In genomic region chr6:56715270-56715666, GRCm38 (mm10) we compare ENCODE assay signal across 8 mouse cellular contexts. TPM values are rescaled to one million over a fixed set of nuclear protein-coding genes. Genes with fewer than 3 reads are reported as not detected.
A peak's percentile ranks its signal among the peaks of the same experiment; 100 is the strongest.
DNase-seq lines count a peak whose midpoint lies in the region; ATAC-seq and TF ChIP-seq lines count a peak whose summit lies in the region.

No protein-coding gene starts in this region.

- no peaks in the 10 kb centered on the region for H3K27me3 ChIP-seq in C2C12 (ENCODE audit: control insufficient read depth, insufficient read depth, insufficient read length)
- no peaks in the 10 kb centered on the region for H3K27me3 ChIP-seq in hindbrain, embryonic 15.5 days
- H3K27me3 ChIP-seq in lung, embryonic 14.5 days (ENCODE audit: insufficient read depth, low read length): no peaks in the 10 kb centered on the region
- H3K27me3 ChIP-seq in splenic B cell, adult 2 months (ENCODE audit: control insufficient read depth, insufficient read depth, low read length, poor library complexity, severe bottlenecking): no peaks in the 10 kb centered on the region

- ATAC-seq in hindbrain, embryonic 15.5 days (ENCODE audit: low FRiP score, low read depth): no peak
- ATAC-seq in lung, embryonic 14.5 days (ENCODE audit: insufficient read depth): peak; percentile 48; the same call in 1 of the 2 replicates

- peaks cover 33% of the 10 kb centered on the region for H3K79me3 ChIP-seq in C2C12 (ENCODE audit: low read depth)

- H3ac ChIP-seq in C2C12 (ENCODE audit: control insufficient read depth, insufficient read length, low read depth): peak overlapping the region; percentile 92

- H3K79me2 ChIP-seq in C2C12 (ENCODE audit: control insufficient read depth, insufficient read depth): peaks cover 53% of the 10 kb centered on the region

- no peak for TF ChIP-seq CTCF in C2C12 (IDR thresholded peaks at IDR 0.05; ENCODE audit: control insufficient read depth, insufficient read depth, insufficient read length)
- no peak for TF ChIP-seq CTCF in cortical plate, adult 2 months (IDR thresholded peaks at IDR 0.05; ENCODE audit: extremely low read depth, insufficient read depth, low read length)
- no peak for TF ChIP-seq CTCF in lung, embryonic 14.5 days (IDR thresholded peaks at IDR 0.05; ENCODE audit: low read depth)

- no peak for TF ChIP-seq POLR2A in cortical plate, adult 2 months (IDR thresholded peaks at IDR 0.05; ENCODE audit: extremely low read depth, insufficient read depth, low read length)

- peak overlapping the region; percentile 72 for H3K9ac ChIP-seq in hindbrain, embryonic 15.5 days
- H3K9ac ChIP-seq in lung, embryonic 14.5 days: peak overlapping the region; percentile 75

- no peaks in the 10 kb centered on the region for H3K36me3 ChIP-seq in C2C12 (ENCODE audit: control insufficient read depth, insufficient read depth)
- no peaks in the 10 kb centered on the region for H3K36me3 ChIP-seq in hindbrain, embryonic 15.5 days
- H3K36me3 ChIP-seq in lung, embryonic 14.5 days (ENCODE audit: insufficient read depth): no peaks in the 10 kb centered on the region
- no peaks in the 10 kb centered on the region for H3K36me3 ChIP-seq in splenic B cell, adult 2 months (ENCODE audit: control insufficient read depth, insufficient read depth, low read length, poor library complexity, severe bottlenecking)

- DNase-seq in adrenal gland, postnatal 36 days: peak; percentile 41 to 54
- no peak for DNase-seq in adrenal gland, adult 18-20 months (ENCODE audit: low spot score in 2 of 2)
- peak; percentile 76 for DNase-seq in lung, embryonic 14.5 days
- peak; percentile 83 for DNase-seq in splenic B cell, adult 2 months (ENCODE audit: low read depth, low spot score)
- no peak for DNase-seq in adrenal gland, postnatal 14 days

- peak overlapping the region; percentile 83 for H3K4me3 ChIP-seq in C2C12 (ENCODE audit: insufficient read depth, poor library complexity, severe bottlenecking)
- H3K4me3 ChIP-seq in cortical plate, adult 2 months (ENCODE audit: insufficient read depth, low read length): peak overlapping the region; percentile 57
- peak overlapping the region; percentile 59 for H3K4me3 ChIP-seq in hindbrain, embryonic 15.5 days
- peak overlapping the region; percentile 78 for H3K4me3 ChIP-seq in lung, embryonic 14.5 days (ENCODE audit: low read depth, low read length)

- no peaks in the 10 kb centered on the region for H3K9me3 ChIP-seq in hindbrain, embryonic 15.5 days
- H3K9me3 ChIP-seq in lung, embryonic 14.5 days (ENCODE audit: low read depth, low read length): no peaks in the 10 kb centered on the region

- H3K4me2 ChIP-seq in hindbrain, embryonic 15.5 days: peak overlapping the region; percentile 70
- peak overlapping the region; percentile 74 for H3K4me2 ChIP-seq in lung, embryonic 14.5 days

- H3K27ac ChIP-seq in cortical plate, adult 2 months (ENCODE audit: insufficient read depth, low read length): peak overlapping the region; percentile 86; the same call in 1 of the 2 replicates
- H3K27ac ChIP-seq in hindbrain, embryonic 15.5 days (replicated peaks): peak overlapping the region; percentile 93
- H3K27ac ChIP-seq in lung, embryonic 14.5 days (ENCODE audit: low read depth): peak overlapping the region; percentile 93

- H3K4me1 ChIP-seq in cortical plate, adult 2 months (ENCODE audit: control insufficient read depth, insufficient read depth, low read length): peaks cover 2% of the 10 kb centered on the region; the same call in 1 of the 2 replicates
- H3K4me1 ChIP-seq in hindbrain, embryonic 15.5 days (replicated peaks): peaks cover 15% of the 10 kb centered on the region
- peaks cover 6% of the 10 kb centered on the region; the same call in 1 of the 2 replicates for H3K4me1 ChIP-seq in lung, embryonic 14.5 days (ENCODE audit: insufficient read depth)

- WGBS in hindbrain, embryonic 15.5 days: 0% methylated on average over 25 of the region's 25 CpGs
- WGBS in lung, embryonic 14.5 days: under 1% methylated on average over 25 of the region's 25 CpGs

TF ChIP-seq in C2C12, 6 proteins besides CTCF, POLR2A, EP300 and RAD21:
- no peak for TF ChIP-seq USF1 (IDR thresholded peaks at IDR 0.05; ENCODE audit: low read depth)
- TF ChIP-seq MAX (IDR thresholded peaks at IDR 0.05): no peak
- TF ChIP-seq MYOG (IDR thresholded peaks at IDR 0.05; ENCODE audit: control insufficient read depth, extremely low read depth, insufficient read length): no peak

RNA-seq across cellular contexts. Expression of gene Avl9, which starts 0.6 kb away (rescaled TPM):
- 10 to 100 TPM; 25.2 to 28.5 TPM for total RNA-seq in adrenal gland, postnatal 36 days (2021)
- 10 to 100 TPM; 19.4 to 28.7 TPM for total RNA-seq in adrenal gland, adult 18-20 months (2021)
- 2.1 TPM for polyA plus RNA-seq in C2C12 (2012; fragmentation: generic; extraction: Trizol)
- 18.9 and 20.7 TPM in 2 replicates for polyA plus RNA-seq in cortical plate, adult 2 months (2012; rRNA removed)
- 25.8 and 26.1 TPM in 2 replicates for polyA plus RNA-seq in hindbrain, embryonic 15.5 days (2015; fragmentation: Nextera tagmentation; extraction: Ambion mirVana)
- 15.5 and 18.2 TPM in 2 replicates for polyA plus RNA-seq in lung, embryonic 14.5 days (2014; fragmentation: Nextera tagmentation; extraction: Ambion mirVana)
- total RNA-seq in adrenal gland, postnatal 14 days (2021): 20.0 and 20.5 TPM in 2 replicates

RNA-seq across cellular contexts. Expression of gene Lsm5, which starts 10.8 kb away (rescaled TPM):
- 10 to 100 TPM; 29.3 to 33.8 TPM for total RNA-seq in adrenal gland, postnatal 36 days (2021)
- total RNA-seq in adrenal gland, adult 18-20 months (2021): 10 to 100 TPM; 21.2 to 24.0 TPM
- polyA plus RNA-seq in C2C12 (2012; fragmentation: generic; extraction: Trizol): 82.9 TPM
- polyA plus RNA-seq in cortical plate, adult 2 months (2012; rRNA removed): 23.5 and 24.2 TPM in 2 replicates
- 70.5 and 89.9 TPM in 2 replicates for polyA plus RNA-seq in hindbrain, embryonic 15.5 days (2015; fragmentation: Nextera tagmentation; extraction: Ambion mirVana)
- 164 and 187 TPM in 2 replicates for polyA plus RNA-seq in lung, embryonic 14.5 days (2014; fragmentation: Nextera tagmentation; extraction: Ambion mirVana)
- total RNA-seq in adrenal gland, postnatal 14 days (2021): 37.2 and 42.4 TPM in 2 replicates

Comparison
In these comparisons a context has a peak if more than half of its experiments do, and no peak if none do; other contexts are left out.
1. DNase-seq: peak in adrenal gland, postnatal 36 days (2 of 2), lung, embryonic 14.5 days (single experiment) and splenic B cell, adult 2 months (single experiment); none in adrenal gland, adult 18-20 months (0 of 2) and adrenal gland, postnatal 14 days (single experiment).
2. Peak in every context shown above with its lines, with median percentiles within 50 percentile points of each other: H3K4me3 ChIP-seq and H3K27ac ChIP-seq.